Mouse (Mus musculus): Measurements from ENCODE around the gene Lipm.

Lipm gene

GRCm38 (mm10) chr19:34162693-34163092 is 62.0 kb downstream of the Lipm start:
- in situ Hi-C loops (cut with MboI; ENCODE audit: low sequenced_read_pairs): no loop called here

GRCm38 (mm10) chr19:34165891-34166290 is 65.2 kb downstream of the Lipm start, which contains the start of gene Ankrd22:
Ankrd22 (minus strand) TSS chr19:34166053.
- in situ Hi-C loops (cut with MboI; ENCODE audit: low sequenced_read_pairs): no loop called here

GRCm38 (mm10) chr19:34166386-34166785 is 65.7 kb downstream of the Lipm start:
- in situ Hi-C loops (cut with MboI; ENCODE audit: low sequenced_read_pairs): no loop called here

GRCm38 (mm10) chr19:34167896-34168661 is 67.3 kb downstream of the Lipm start:
- in situ Hi-C loops (cut with MboI; ENCODE audit: low sequenced_read_pairs): no loop called here

GRCm38 (mm10) chr19:34169121-34169520 is 68.4 kb downstream of the Lipm start:
- in situ Hi-C loops (cut with MboI; ENCODE audit: low sequenced_read_pairs): no loop called here

GRCm38 (mm10) chr19:34171167-34171566 is 70.4 kb downstream of the Lipm start:
- in situ Hi-C loops (cut with MboI; ENCODE audit: low sequenced_read_pairs): no loop called here

All from CH12F3 (cell line).